Mouse (Mus musculus) ES-E14 (cell line): Measurements from ENCODE around the gene Clasp2. TPM values are rescaled to one million over a fixed set of nuclear protein-coding genes. Genes with fewer than 3 reads are reported as not detected.
A peak's percentile ranks its signal among the peaks of the same experiment; 100 is the strongest.

Experiments used
- DNase-seq: peaks from one replicate; pipeline ENCODE4 v3.0.0-alpha.2; 2013; ENCODE audit warnings: low read depth, low spot score
- H3K27ac ChIP-seq: 2 replicates; pipeline ENCODE4 v1.5.1; 2012; ENCODE audit warnings: low read depth, mild to moderate bottlenecking, low read length, moderate library complexity, mixed read lengths; ENCODE audit not compliant: poor library complexity, insufficient read depth, severe bottlenecking
- H3K36me3 ChIP-seq: 2 replicates; pipeline ENCODE4 v1.6.1; 2012; ENCODE audit warnings: mild to moderate bottlenecking, low read length, moderate library complexity, mixed read lengths; ENCODE audit not compliant: control insufficient read depth, poor library complexity, insufficient read depth, severe bottlenecking
- H3K4me1 ChIP-seq, 2 experiments: fragments of 150-350 bp in 1 of 2; sonication (generic) in 1 of 2; 2 replicates each; pipeline ENCODE4 v1.6.1; 2012; ENCODE audit warnings: low read length in 2 of 2, mild to moderate bottlenecking in 1 of 2, mixed read lengths in 1 of 2; ENCODE audit not compliant: control insufficient read depth in 2 of 2, insufficient read depth in 2 of 2, poor library complexity in 1 of 2
- H3K4me3 ChIP-seq, 2 experiments: fragments of 150-350 bp in 1 of 2; sonication (generic) in 1 of 2; 2 replicates each; pipeline ENCODE4 v1.5.1; 2012; ENCODE audit warnings: low read length in 2 of 2, low read depth in 1 of 2, mild to moderate bottlenecking in 1 of 2, mixed read lengths in 1 of 2; ENCODE audit not compliant: insufficient read depth in 1 of 2, poor library complexity in 1 of 2, severe bottlenecking in 1 of 2
- H3K9ac ChIP-seq: 2 replicates; pipeline ENCODE4 v1.6.1; 2012; ENCODE audit warnings: low read depth, mild to moderate bottlenecking, low read length, mixed read lengths; ENCODE audit not compliant: poor library complexity, insufficient read depth, severe bottlenecking
- H3K9me3 ChIP-seq: fragments of 150-350 bp; sonication (generic); 2 replicates; pipeline ENCODE4 v1.6.1; 2012; ENCODE audit warnings: low read depth, mild to moderate bottlenecking, low read length; ENCODE audit not compliant: control insufficient read depth, insufficient read depth
- CHD2 ChIP-seq: IDR thresholded peaks from 2 replicates; pipeline ENCODE4 v1.6.1; 2014; ENCODE audit warnings: mild to moderate bottlenecking, low read depth, low read length, inconsistent platforms
- HCFC1 ChIP-seq: IDR thresholded peaks from 2 replicates; pipeline ENCODE4 v1.6.1; 2012; ENCODE audit warnings: low read length, inconsistent platforms, borderline replicate concordance; ENCODE audit not compliant: insufficient read depth
- MAFK ChIP-seq: IDR thresholded peaks from 2 replicates; pipeline ENCODE4 v1.6.1; 2014; ENCODE audit warnings: mild to moderate bottlenecking, low read depth, low read length, inconsistent platforms; ENCODE audit not compliant: insufficient read depth
- ZC3H11A ChIP-seq: IDR thresholded peaks from 2 replicates; pipeline ENCODE4 v1.6.1; 2012; ENCODE audit warnings: low read depth, mild to moderate bottlenecking, inconsistent platforms, low read length, borderline replicate concordance
- ZNF384 ChIP-seq: IDR thresholded peaks from 2 replicates; pipeline ENCODE4 v1.6.1; 2012; ENCODE audit warnings: low read depth, low read length, inconsistent platforms
- in situ Hi-C, 2 experiments: fragments of 600-800 bp; cut with MboI; formaldehyde crosslinking; loops; one replicate each; pipeline ENCODE4 v1.15.1; 2025; ENCODE audit warnings: low sequenced_read_pairs in 2 of 2, inconsistent platforms in 1 of 2; ENCODE audit not compliant: unreplicated experiment in 2 of 2
- total RNA-seq: library from RNA; depleted of rRNA; stranded (reverse); fragments of 300-350 nt; gene quantifications from 2 replicates; pipeline ENCODE4 v1.2.3, GENCODE M21; 2012

The Clasp2 gene
- total RNA-seq, 1 experiment = 35.5 TPM

- in situ Hi-C loops = no loop called here
- no peak overlapping the region for H3K4me3 ChIP-seq
- no peak for TF ChIP-seq HCFC1
- TF ChIP-seq ZNF384 = no peak
- TF ChIP-seq MAFK = no peak
- TF ChIP-seq ZC3H11A = no peak
- no peak for TF ChIP-seq CHD2
- no peaks in the 10 kb centered on the region for H3K36me3 ChIP-seq
- peaks cover 3% of the 10 kb centered on the region in 2 experiments; a peak in 2 of 4 replicates for H3K4me1 ChIP-seq
- H3K9ac ChIP-seq = no peak overlapping the region
- no peak for DNase-seq
- H3K9me3 ChIP-seq = no peaks in the 10 kb centered on the region
- H3K27ac ChIP-seq = no peak overlapping the region
Measured at GRCm38 (mm10) chr9:113743291-113743690, 2.0 kb downstream of the Clasp2 start.

- 0 out of 4 replicates have a peak, but pooled peaks cover 0 to 3% of the 10 kb centered on the region in 2 experiments for H3K4me1 ChIP-seq
- H3K9me3 ChIP-seq = no peaks in the 10 kb centered on the region
- in situ Hi-C loops = no loop called here
- H3K4me3 ChIP-seq = no peak overlapping the region
- no peak overlapping the region for H3K9ac ChIP-seq
- no peak overlapping the region for H3K27ac ChIP-seq
- no peak for TF ChIP-seq CHD2
- TF ChIP-seq ZC3H11A = no peak
- no peak for TF ChIP-seq MAFK
- no peaks in the 10 kb centered on the region for H3K36me3 ChIP-seq
- DNase-seq = no peak
Measured at GRCm38 (mm10) chr9:113749356-113749755, 8.1 kb downstream of the Clasp2 start.

GRCm38 (mm10) chr9:113755888-113756719 is 14.8 kb downstream of the Clasp2 start:
- Histone ChIP-seq H3K27ac (no peak overlapping the region), H3K4me3 (no peak overlapping the region), H3K9ac (no peak overlapping the region), H3K9me3 (no peaks in the 10 kb centered on the region), H3K36me3 (peaks cover 2% of the 10 kb centered on the region; the same call in 1 of the 2 replicates), H3K4me1 (peaks cover 0 to 6% of the 10 kb centered on the region in 2 experiments; a peak in 2 of 4 replicates)
- TF ChIP-seq CHD2 = no peak
- no peak for TF ChIP-seq MAFK
- no peak for TF ChIP-seq ZC3H11A
- TF ChIP-seq ZNF384 = no peak
- in situ Hi-C loops = no loop called here
- DNase-seq = no peak

GRCm38 (mm10) chr9:113758472-113758871 is 17.2 kb downstream of the Clasp2 start:
- DNase-seq = peak; percentile 76
- Histone ChIP-seq H3K4me1 (peaks cover 0 to 6% of the 10 kb centered on the region in 2 experiments; a peak in 2 of 4 replicates), H3K9me3 (no peaks in the 10 kb centered on the region), H3K4me3 (peak overlapping the region; percentile 59 to 74), H3K9ac (peak overlapping the region; percentile 83), H3K27ac (peak overlapping the region; percentile 65), H3K36me3 (peaks cover 3% of the 10 kb centered on the region; the same call in 1 of the 2 replicates)
- in situ Hi-C loops = no loop called here
- no peak for TF ChIP-seq MAFK
- no peak for TF ChIP-seq HCFC1
- TF ChIP-seq CHD2 = no peak
- no peak for TF ChIP-seq ZNF384
- TF ChIP-seq ZC3H11A = no peak
